Mouse (Mus musculus) megakaryocyte, embryonic 14.5 days (primary cell): ENCODE results near the gene Map7d2. TPM values are rescaled to one million over a fixed set of nuclear protein-coding genes. Genes with fewer than 3 reads are reported as not detected.

Experiments
- H3K27me3 ChIP-seq: replicated peaks from 2 replicates; pipeline ENCODE3; 2012; ENCODE audit warnings: inconsistent platforms
- H3K36me3 ChIP-seq: replicated peaks from 2 replicates; pipeline ENCODE3; 2012; ENCODE audit warnings: low read length, inconsistent platforms, mixed read lengths
- H3K4me1 ChIP-seq: 2 replicates; pipeline ENCODE4 v1.6.1; 2012; ENCODE audit warnings: inconsistent platforms
- H3K4me3 ChIP-seq: replicated peaks from 2 replicates; pipeline ENCODE3; 2012; ENCODE audit warnings: moderate library complexity, mild to moderate bottlenecking, inconsistent platforms
- H3K9me3 ChIP-seq: 2 replicates; pipeline ENCODE4 v1.6.1; 2012; ENCODE audit warnings: inconsistent platforms
- FLI1 ChIP-seq: IDR thresholded peaks from 2 replicates; pipeline ENCODE4 v1.6.1; 2012; ENCODE audit warnings: low read length, inconsistent platforms, mixed read lengths
- GATA1 ChIP-seq: IDR thresholded peaks from 3 replicates; pipeline ENCODE4 v1.6.1; 2012; ENCODE audit warnings: mixed read lengths, low read length, inconsistent platforms, borderline replicate concordance
- polyA plus RNA-seq: library from polyadenylated mRNA; stranded (reverse); fragments of >175 nt; gene quantifications from 2 replicates; pipeline ENCODE4 v1.2.3, GENCODE M21; 2012; ENCODE audit warnings: low replicate concordance; ENCODE audit not compliant: insufficient read depth

Map7d2 gene
- polyA plus RNA-seq, 1 experiment = not detected

GRCm38 (mm10) chrX:159509847-159510715, 95.7 kb downstream of the Map7d2 start:
- no peak for TF ChIP-seq FLI1
- no peak for TF ChIP-seq GATA1
- no peaks in the 10 kb centered on the region for H3K9me3 ChIP-seq
- peak overlapping the region; percentile 38 for H3K4me3 ChIP-seq

GRCm38 (mm10) chrX:159510716-159511051, 96.3 kb downstream of the Map7d2 start:
- H3K4me3 ChIP-seq = peak overlapping the region; percentile 38
- no peaks in the 10 kb centered on the region for H3K36me3 ChIP-seq
- H3K4me1 ChIP-seq = peaks cover 27% of the 10 kb centered on the region
- TF ChIP-seq GATA1 (no peak), FLI1 (no peak)
- H3K9me3 ChIP-seq = no peaks in the 10 kb centered on the region
- peaks cover 2% of the 10 kb centered on the region for H3K27me3 ChIP-seq

More at GRCm38 (mm10) chrX:159509847-159510715, 95.7 kb downstream of the Map7d2 start:
- no peaks in the 10 kb centered on the region for H3K36me3 ChIP-seq
- H3K4me1 ChIP-seq = peaks cover 28% of the 10 kb centered on the region
- H3K27me3 ChIP-seq = peaks cover 2% of the 10 kb centered on the region

GRCm38 (mm10) chrX:159515599-159515998, 101.2 kb downstream of the Map7d2 start:
- peaks cover 5% of the 10 kb centered on the region for H3K27me3 ChIP-seq
- no peak overlapping the region for H3K4me3 ChIP-seq
- no peaks in the 10 kb centered on the region for H3K9me3 ChIP-seq
- no peak for TF ChIP-seq FLI1
- no peak for TF ChIP-seq GATA1
- H3K36me3 ChIP-seq = no peaks in the 10 kb centered on the region
- peaks cover 9% of the 10 kb centered on the region for H3K4me1 ChIP-seq

- H3K27me3 ChIP-seq = peaks cover 15% of the 10 kb centered on the region
- H3K36me3 ChIP-seq = no peaks in the 10 kb centered on the region
- no peaks in the 10 kb centered on the region; the same call in 1 of the 2 replicates for H3K4me1 ChIP-seq
- H3K9me3 ChIP-seq = no peaks in the 10 kb centered on the region
- TF ChIP-seq FLI1 = no peak
- TF ChIP-seq GATA1 = no peak
- no peak overlapping the region for H3K4me3 ChIP-seq
These were observed 107.4 kb downstream of the Map7d2 start for GRCm38 (mm10) chrX:159521780-159522179.

- no peak for TF ChIP-seq FLI1
- TF ChIP-seq GATA1 = no peak
- Histone ChIP-seq H3K4me3 (no peak overlapping the region), H3K27me3 (peaks cover 17% of the 10 kb centered on the region), H3K4me1 (no peaks in the 10 kb centered on the region; the same call in 1 of the 2 replicates), H3K9me3 (no peaks in the 10 kb centered on the region), H3K36me3 (no peaks in the 10 kb centered on the region)
These were observed 108.3 kb downstream of the Map7d2 start for GRCm38 (mm10) chrX:159522651-159523050.

GRCm38 (mm10) chrX:159526388-159526787, 112.0 kb downstream of the Map7d2 start, which contains the start of gene Bclaf3:
Gene Bclaf3, plus strand, starts transcription at chrX:159526688.
- TF ChIP-seq GATA1 (no peak), FLI1 (no peak)
- H3K27me3 ChIP-seq = peaks cover 14% of the 10 kb centered on the region
- H3K4me1 ChIP-seq = no peaks in the 10 kb centered on the region; the same call in 1 of the 2 replicates
- no peaks in the 10 kb centered on the region for H3K9me3 ChIP-seq
- H3K4me3 ChIP-seq = no peak within 1 kb of the TSS
- no peaks in the 10 kb centered on the region for H3K36me3 ChIP-seq

GRCm38 (mm10) chrX:159532427-159532810, 118.0 kb downstream of the Map7d2 start:
- TF ChIP-seq FLI1 = peak; percentile 18; the same call in 1 of the 2 replicates
- no peak for TF ChIP-seq GATA1
- Histone ChIP-seq H3K27me3 (peaks cover 2% of the 10 kb centered on the region), H3K4me1 (peaks cover 3% of the 10 kb centered on the region; the same call in 1 of the 2 replicates), H3K4me3 (peak overlapping the region; percentile 96), H3K9me3 (peaks cover 6% of the 10 kb centered on the region; the same call in 1 of the 2 replicates), H3K36me3 (no peaks in the 10 kb centered on the region)

GRCm38 (mm10) chrX:159532811-159533462, 118.6 kb downstream of the Map7d2 start:
- TF ChIP-seq GATA1 (no peak), FLI1 (no peak)
- Histone ChIP-seq H3K27me3 (peaks cover 2% of the 10 kb centered on the region), H3K9me3 (peaks cover 6% of the 10 kb centered on the region; the same call in 1 of the 2 replicates), H3K4me1 (peaks cover 3% of the 10 kb centered on the region; the same call in 1 of the 2 replicates), H3K36me3 (no peaks in the 10 kb centered on the region), H3K4me3 (peak overlapping the region; percentile 96)

GRCm38 (mm10) chrX:159541936-159542335, 127.6 kb downstream of the Map7d2 start:
- Histone ChIP-seq H3K9me3 (no peaks in the 10 kb centered on the region), H3K4me3 (no peak overlapping the region), H3K36me3 (peaks cover 9% of the 10 kb centered on the region), H3K27me3 (peaks cover 2% of the 10 kb centered on the region), H3K4me1 (peaks cover 1% of the 10 kb centered on the region; the same call in 1 of the 2 replicates)
- TF ChIP-seq GATA1 = no peak
- no peak for TF ChIP-seq FLI1
